Mouse (Mus musculus): Measurements from ENCODE around the gene Ndufaf3. TPM values are rescaled to one million over a fixed set of nuclear protein-coding genes. Genes with fewer than 3 reads are reported as not detected.

The Ndufaf3 gene
- polyA plus RNA-seq, 1 experiment from 2014 or later, result 41.1 TPM

DNA sequence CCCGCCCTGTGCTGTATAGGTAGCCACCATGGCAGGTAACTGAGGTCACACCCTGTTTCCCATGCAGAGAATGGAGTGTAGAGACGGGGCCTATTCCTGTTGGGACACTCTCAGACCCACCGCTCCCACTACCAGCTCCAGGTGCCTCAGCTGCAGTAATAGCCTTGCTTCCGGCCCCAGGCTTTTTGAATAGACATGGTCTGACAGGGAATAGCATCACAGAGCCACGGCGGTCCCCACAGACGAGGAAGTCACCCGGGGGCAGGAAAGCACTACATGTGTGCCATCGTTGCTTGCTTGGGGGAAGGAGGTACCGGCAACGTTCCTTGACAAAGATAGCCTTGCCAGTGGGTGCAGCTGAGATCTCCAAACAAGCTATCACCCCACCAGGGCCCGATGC, 7.7 kb upstream of the Ndufaf3 start:
- Histone ChIP-seq H3K36me3 (ENCODE audit: control insufficient read depth, insufficient read depth, low read length) (peaks cover 19% of the 10 kb centered on the region), H3K9ac (ENCODE audit: low read depth, low read length) (no peak overlapping the region), H3K4me1 (ENCODE audit: control insufficient read depth, insufficient read depth, low read length) (peaks cover 40% of the 10 kb centered on the region), H3K4me3 (ENCODE audit: low read length) (no peak overlapping the region), H3K4me2 (ENCODE audit: low read depth, low read length) (no peak overlapping the region), H3K27me3 (replicated peaks; ENCODE audit: control insufficient read depth, insufficient read depth, low read length) (no peaks in the 10 kb centered on the region), H3K27ac (ENCODE audit: low read length) (no peak overlapping the region), H3K9me3 (ENCODE audit: control insufficient read depth, low read length) (no peaks in the 10 kb centered on the region)
- no peak for ATAC-seq
- WGBS, result 88% methylated on average over 12 of the region's 12 CpGs

GRCm38 (mm10) chr9:108573774-108574690, 6.8 kb upstream of the Ndufaf3 start:
- Histone ChIP-seq H3K27ac (ENCODE audit: low read length) (no peak overlapping the region), H3K9me3 (ENCODE audit: control insufficient read depth, low read length) (no peaks in the 10 kb centered on the region), H3K27me3 (replicated peaks; ENCODE audit: control insufficient read depth, insufficient read depth, low read length) (no peaks in the 10 kb centered on the region), H3K4me3 (ENCODE audit: low read length) (no peak overlapping the region), H3K4me1 (ENCODE audit: control insufficient read depth, insufficient read depth, low read length) (peaks cover 34% of the 10 kb centered on the region), H3K9ac (ENCODE audit: low read depth, low read length) (no peak overlapping the region), H3K4me2 (ENCODE audit: low read depth, low read length) (no peak overlapping the region), H3K36me3 (ENCODE audit: control insufficient read depth, insufficient read depth, low read length) (peaks cover 19% of the 10 kb centered on the region)
- 55% methylated on average over 26 of the region's 26 CpGs for WGBS
- no peak for ATAC-seq

GRCm38 (mm10) chr9:108572321-108572720, 5.1 kb upstream of the Ndufaf3 start:
- Histone ChIP-seq H3K27ac (ENCODE audit: low read length) (no peak overlapping the region), H3K9ac (ENCODE audit: low read depth, low read length) (no peak overlapping the region), H3K27me3 (replicated peaks; ENCODE audit: control insufficient read depth, insufficient read depth, low read length) (no peaks in the 10 kb centered on the region), H3K4me2 (ENCODE audit: low read depth, low read length) (no peak overlapping the region), H3K4me1 (ENCODE audit: control insufficient read depth, insufficient read depth, low read length) (peaks cover 33% of the 10 kb centered on the region), H3K9me3 (ENCODE audit: control insufficient read depth, low read length) (no peaks in the 10 kb centered on the region), H3K4me3 (ENCODE audit: low read length) (no peak overlapping the region), H3K36me3 (ENCODE audit: control insufficient read depth, insufficient read depth, low read length) (peaks cover 19% of the 10 kb centered on the region)
- ATAC-seq, result no peak
- WGBS, result 73% methylated on average over 10 of the region's 10 CpGs

DNA sequence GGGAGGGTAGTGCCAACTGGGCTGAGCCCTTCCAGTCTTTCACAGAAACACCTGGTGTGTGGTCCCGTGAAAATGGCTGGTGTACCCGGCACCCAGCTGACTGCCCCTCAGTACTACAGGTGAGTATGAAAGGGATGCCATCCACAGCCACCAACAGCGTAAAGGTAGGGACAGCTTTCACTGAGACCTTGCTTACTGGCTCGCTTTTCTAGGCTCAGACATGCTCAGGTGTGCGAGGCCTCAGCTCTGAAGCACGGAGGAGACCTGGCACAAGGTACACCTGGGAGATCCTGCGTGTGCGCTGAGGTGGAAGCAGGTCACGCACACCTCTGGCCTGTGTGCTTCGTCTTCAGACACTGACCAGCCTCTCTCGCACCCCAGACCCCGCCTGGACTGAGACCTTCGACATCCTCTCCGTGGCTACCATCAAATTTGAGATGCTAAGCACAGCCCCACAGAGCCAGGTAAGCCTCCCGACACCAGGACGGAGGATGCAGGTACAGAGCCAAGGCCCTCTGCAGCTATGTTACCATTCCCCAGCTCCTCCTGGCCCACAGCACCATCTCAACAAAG, 4.3 kb upstream of the Ndufaf3 start:
- no peaks in the 10 kb centered on the region for H3K9me3 ChIP-seq (ENCODE audit: control insufficient read depth, low read length)
- ATAC-seq, result no peak
- H3K4me3 ChIP-seq (ENCODE audit: low read length), result no peak overlapping the region
- no peaks in the 10 kb centered on the region for H3K27me3 ChIP-seq (replicated peaks; ENCODE audit: control insufficient read depth, insufficient read depth, low read length)
- H3K27ac ChIP-seq (ENCODE audit: low read length), result no peak overlapping the region
- H3K4me1 ChIP-seq (ENCODE audit: control insufficient read depth, insufficient read depth, low read length), result peaks cover 25% of the 10 kb centered on the region
- no peak overlapping the region for H3K9ac ChIP-seq (ENCODE audit: low read depth, low read length)
- H3K4me2 ChIP-seq (ENCODE audit: low read depth, low read length), result no peak overlapping the region
- WGBS, result 91% methylated on average over 16 of the region's 16 CpGs
- peaks cover 19% of the 10 kb centered on the region for H3K36me3 ChIP-seq (ENCODE audit: control insufficient read depth, insufficient read depth, low read length)

- Histone ChIP-seq H3K4me2 (ENCODE audit: low read depth, low read length) (peak overlapping the region; percentile 98), H3K9me3 (ENCODE audit: control insufficient read depth, low read length) (no peaks in the 10 kb centered on the region), H3K36me3 (ENCODE audit: control insufficient read depth, insufficient read depth, low read length) (peaks cover 13% of the 10 kb centered on the region), H3K4me3 (ENCODE audit: low read length) (peak overlapping the region; percentile 71), H3K9ac (ENCODE audit: low read depth, low read length) (peak overlapping the region; percentile 73), H3K27me3 (replicated peaks; ENCODE audit: control insufficient read depth, insufficient read depth, low read length) (no peaks in the 10 kb centered on the region), H3K27ac (ENCODE audit: low read length) (peak overlapping the region; percentile 57), H3K4me1 (ENCODE audit: control insufficient read depth, insufficient read depth, low read length) (peaks cover 34% of the 10 kb centered on the region)
- WGBS, result 1% methylated on average over 40 of the region's 40 CpGs
- peak; percentile 13 for ATAC-seq
Measured at GRCm38 (mm10) chr9:108570207-108570896, 3.1 kb upstream of the Ndufaf3 start.

GRCm38 (mm10) chr9:108569381-108570206, 2.4 kb upstream of the Ndufaf3 start, which contains the start of gene Dalrd3:
Gene Dalrd3 (plus strand): TSS chr9:108569886.
- peak within 1 kb of the TSS; percentile 98 for H3K27ac ChIP-seq (ENCODE audit: low read length)
- no peaks in the 10 kb centered on the region for H3K27me3 ChIP-seq (replicated peaks; ENCODE audit: control insufficient read depth, insufficient read depth, low read length)
- peaks cover 34% of the 10 kb centered on the region for H3K4me1 ChIP-seq (ENCODE audit: control insufficient read depth, insufficient read depth, low read length)
- peak within 1 kb of the TSS; percentile 98 for H3K4me2 ChIP-seq (ENCODE audit: low read depth, low read length)
- ATAC-seq, result peak; percentile 61
- WGBS, result 6% methylated on average over 42 of the region's 42 CpGs
- peaks cover 12% of the 10 kb centered on the region for H3K36me3 ChIP-seq (ENCODE audit: control insufficient read depth, insufficient read depth, low read length)
- peak within 1 kb of the TSS; percentile 82 for H3K4me3 ChIP-seq (ENCODE audit: low read length)
- no peaks in the 10 kb centered on the region for H3K9me3 ChIP-seq (ENCODE audit: control insufficient read depth, low read length)
- H3K9ac ChIP-seq (ENCODE audit: low read depth, low read length), result peak within 1 kb of the TSS; percentile 73

DNA sequence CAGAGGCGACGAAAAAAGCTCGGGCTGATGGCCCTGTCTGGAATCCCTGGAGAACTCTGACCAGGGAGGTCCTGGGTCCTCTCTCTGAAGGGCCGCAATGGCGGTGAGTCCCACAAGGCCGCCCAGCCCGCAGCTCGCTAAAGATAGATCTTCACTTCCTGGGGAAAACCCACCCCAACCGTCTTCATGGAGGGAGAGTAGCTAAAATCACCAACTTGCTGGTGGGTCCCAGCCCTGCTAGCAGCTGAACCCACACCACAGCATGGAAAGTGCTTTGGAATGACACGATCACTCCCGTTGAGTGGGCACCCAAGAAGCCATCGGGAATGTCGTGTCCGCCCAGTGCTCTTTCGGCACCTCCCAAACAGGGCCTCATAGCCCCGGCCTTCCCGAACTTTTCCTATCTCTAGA, 1.3 kb upstream of the Ndufaf3 start:
- peak overlapping the region; percentile 82 for H3K4me3 ChIP-seq (ENCODE audit: low read length)
- no peaks in the 10 kb centered on the region for H3K9me3 ChIP-seq (ENCODE audit: control insufficient read depth, low read length)
- peak overlapping the region; percentile 98 for H3K4me2 ChIP-seq (ENCODE audit: low read depth, low read length)
- peak overlapping the region; percentile 98 for H3K27ac ChIP-seq (ENCODE audit: low read length)
- H3K36me3 ChIP-seq (ENCODE audit: control insufficient read depth, insufficient read depth, low read length), result peaks cover 16% of the 10 kb centered on the region
- H3K4me1 ChIP-seq (ENCODE audit: control insufficient read depth, insufficient read depth, low read length), result peaks cover 31% of the 10 kb centered on the region
- peak overlapping the region; percentile 89 for H3K9ac ChIP-seq (ENCODE audit: low read depth, low read length)
- H3K27me3 ChIP-seq (replicated peaks; ENCODE audit: control insufficient read depth, insufficient read depth, low read length), result no peaks in the 10 kb centered on the region
- no peak for ATAC-seq
- 73% methylated on average over 17 of the region's 17 CpGs for WGBS

- Histone ChIP-seq H3K4me2 (ENCODE audit: low read depth, low read length) (peak overlapping the region; percentile 98), H3K27me3 (replicated peaks; ENCODE audit: control insufficient read depth, insufficient read depth, low read length) (no peaks in the 10 kb centered on the region), H3K4me3 (ENCODE audit: low read length) (peak overlapping the region; percentile 82), H3K9ac (ENCODE audit: low read depth, low read length) (peak overlapping the region; percentile 89), H3K27ac (ENCODE audit: low read length) (peak overlapping the region; percentile 98), H3K4me1 (ENCODE audit: control insufficient read depth, insufficient read depth, low read length) (peaks cover 31% of the 10 kb centered on the region), H3K9me3 (ENCODE audit: control insufficient read depth, low read length) (no peaks in the 10 kb centered on the region), H3K36me3 (ENCODE audit: control insufficient read depth, insufficient read depth, low read length) (peaks cover 16% of the 10 kb centered on the region)
- ATAC-seq, result no peak
- 10% methylated on average over 18 of the region's 18 CpGs for WGBS
Measured at GRCm38 (mm10) chr9:108567931-108568419, 741 bp upstream of the Ndufaf3 start.

All from intestine, embryonic 16.5 days (tissue).